Mouse (Mus musculus) CH12.LX (cell line): ENCODE data around the gene Traf1. TPM values are rescaled to one million over a fixed set of nuclear protein-coding genes. Genes with fewer than 3 reads are reported as not detected.

Experiments used
- DNase-seq: peaks from one replicate; pipeline ENCODE4 v3.0.0-alpha.2; 2013; ENCODE audit errors: extremely low read depth
- H3K27ac ChIP-seq: 2 replicates; pipeline ENCODE4 v1.5.1; 2012; ENCODE audit warnings: low read depth, mild to moderate bottlenecking, control low read depth, moderate library complexity; ENCODE audit not compliant: insufficient read depth
- H3K27me3 ChIP-seq: replicated peaks from 2 replicates; pipeline ENCODE3; 2012; ENCODE audit warnings: inconsistent platforms
- H3K36me3 ChIP-seq, 2 experiments: replicated peaks in 1 of 2; 2 replicates each; pipeline versions ENCODE3 to v1.6.1; 2012; ENCODE audit warnings: inconsistent platforms in 1 of 2, low read length in 1 of 2, mild to moderate bottlenecking in 1 of 2, mixed read lengths in 1 of 2, moderate library complexity in 1 of 2; ENCODE audit not compliant: control insufficient read depth in 1 of 2, insufficient read depth in 1 of 2
- H3K4me1 ChIP-seq, 2 experiments: 2 replicates each; pipeline ENCODE4 v1.6.1; 2012; ENCODE audit warnings: inconsistent platforms in 1 of 2, moderate library complexity in 1 of 2; ENCODE audit not compliant: insufficient read depth in 2 of 2, control insufficient read depth in 1 of 2
- H3K4me2 ChIP-seq: 2 replicates; pipeline ENCODE4 v1.6.1; 2012; ENCODE audit warnings: low read depth, mild to moderate bottlenecking, control low read depth; ENCODE audit not compliant: poor library complexity, insufficient read depth, severe bottlenecking
- H3K4me3 ChIP-seq, 3 experiments: fragments of 150-350 bp in 1 of 3; sonication (generic) in 1 of 3; replicated peaks in 1 of 3; 2 replicates each; pipeline versions ENCODE3 to v1.5.1; 2011 to 2012; ENCODE audit warnings: low read depth in 2 of 3, low read length in 2 of 3, mild to moderate bottlenecking in 2 of 3, moderate library complexity in 2 of 3, control low read depth in 1 of 3, improper control_type of control experiment in 1 of 3, inconsistent platforms in 1 of 3, mixed read lengths in 1 of 3; ENCODE audit not compliant: poor library complexity in 1 of 3
- H3K79me2 ChIP-seq: replicated peaks from 2 replicates; pipeline ENCODE4 v1.6.1; 2012; ENCODE audit warnings: mild to moderate bottlenecking, moderate library complexity; ENCODE audit not compliant: control insufficient read depth, poor library complexity, insufficient read depth, severe bottlenecking; ENCODE audit errors: extremely low read depth
- H3K9ac ChIP-seq: 2 replicates; pipeline ENCODE4 v1.6.1; 2012; ENCODE audit warnings: low read depth, mild to moderate bottlenecking, control low read depth, moderate library complexity; ENCODE audit not compliant: insufficient read depth
- H3K9me3 ChIP-seq: replicated peaks from 2 replicates; pipeline ENCODE3; 2012; ENCODE audit warnings: low read length, inconsistent platforms, mixed read lengths
- BHLHE40 ChIP-seq: IDR thresholded peaks from 2 replicates; pipeline ENCODE4 v1.6.1; 2011; ENCODE audit warnings: mild to moderate bottlenecking, low read depth, low read length, improper control_type of control experiment
- CHD1 ChIP-seq: IDR thresholded peaks from 2 replicates; pipeline ENCODE4 v1.6.1; 2012; ENCODE audit warnings: low read depth, low read length, improper control_type of control experiment, inconsistent platforms
- CHD2 ChIP-seq: IDR thresholded peaks from 2 replicates; pipeline ENCODE4 v1.6.1; 2011; ENCODE audit warnings: low read length, improper control_type of control experiment
- E2F4 ChIP-seq: IDR thresholded peaks from 2 replicates; pipeline ENCODE4 v1.6.1; 2011; ENCODE audit warnings: low read depth, low read length, improper control_type of control experiment; ENCODE audit not compliant: insufficient replicate concordance
- EP300 ChIP-seq: IDR thresholded peaks from 2 replicates; pipeline ENCODE4 v1.6.1; 2011; ENCODE audit warnings: low read length, improper control_type of control experiment
- ETS1 ChIP-seq: conservative IDR thresholded peaks from 2 replicates; pipeline ENCODE4 v1.6.1; 2012; ENCODE audit warnings: low read depth, mild to moderate bottlenecking, inconsistent platforms, low read length, improper control_type of control experiment, moderate library complexity
- IRF4 ChIP-seq: IDR thresholded peaks from 2 replicates; pipeline ENCODE4 v1.6.1; 2014; ENCODE audit warnings: low read depth, mild to moderate bottlenecking, inconsistent platforms, low read length, improper control_type of control experiment
- JUND ChIP-seq: conservative IDR thresholded peaks from 2 replicates; pipeline ENCODE4 v1.6.1; 2011; ENCODE audit warnings: low read depth, low read length, improper control_type of control experiment
- MAFK ChIP-seq: IDR thresholded peaks from 2 replicates; pipeline ENCODE4 v1.6.1; 2011; ENCODE audit warnings: low read length, improper control_type of control experiment; ENCODE audit not compliant: insufficient replicate concordance
- MAX ChIP-seq: IDR thresholded peaks from 2 replicates; pipeline ENCODE4 v1.6.1; 2011; ENCODE audit warnings: low read length, improper control_type of control experiment
- MAZ ChIP-seq: IDR thresholded peaks from 2 replicates; pipeline ENCODE4 v1.6.1; 2012; ENCODE audit warnings: low read depth, mild to moderate bottlenecking, inconsistent platforms, low read length, improper control_type of control experiment, moderate library complexity
- MEF2A ChIP-seq: IDR thresholded peaks from 2 replicates; pipeline ENCODE4 v1.6.1; 2014; ENCODE audit warnings: low read depth, mild to moderate bottlenecking, inconsistent platforms, low read length, improper control_type of control experiment, borderline replicate concordance
- PAX5 ChIP-seq: IDR thresholded peaks from 2 replicates; pipeline ENCODE4 v1.6.1; 2012; ENCODE audit warnings: low read length, inconsistent platforms, mixed read lengths
- POLR2A ChIP-seq: IDR thresholded peaks from 2 replicates; pipeline ENCODE4 v1.6.1; 2011; ENCODE audit warnings: low read depth, mild to moderate bottlenecking, improper control_type of control experiment, low read length
- POLR2AphosphoS2 ChIP-seq: IDR thresholded peaks from 2 replicates; pipeline ENCODE4 v1.6.1; 2011; ENCODE audit warnings: low read depth, low read length, improper control_type of control experiment
- RCOR1 ChIP-seq: conservative IDR thresholded peaks from 2 replicates; pipeline ENCODE4 v1.6.1; 2012; ENCODE audit warnings: low read depth, mild to moderate bottlenecking, inconsistent platforms, low read length, improper control_type of control experiment
- SIN3A ChIP-seq: IDR thresholded peaks from 2 replicates; pipeline ENCODE4 v1.6.1; 2012; ENCODE audit warnings: low read length, improper control_type of control experiment, inconsistent platforms
- SMC3 ChIP-seq: IDR thresholded peaks from 2 replicates; pipeline ENCODE4 v1.6.1; 2011; ENCODE audit warnings: low read depth, low read length, improper control_type of control experiment
- TCF12 ChIP-seq: IDR thresholded peaks from 2 replicates; pipeline ENCODE4 v1.6.1; 2014; ENCODE audit warnings: low read depth, mild to moderate bottlenecking, inconsistent platforms, low read length, improper control_type of control experiment
- UBTF ChIP-seq: IDR thresholded peaks from 2 replicates; pipeline ENCODE4 v1.6.1; 2012; ENCODE audit warnings: low read depth, mild to moderate bottlenecking, inconsistent platforms, low read length, improper control_type of control experiment, moderate library complexity
- USF1 ChIP-seq: IDR thresholded peaks from 2 replicates; pipeline ENCODE4 v1.6.1; 2014; ENCODE audit warnings: low read depth, mild to moderate bottlenecking, inconsistent platforms, low read length, improper control_type of control experiment
- ZC3H11A ChIP-seq: IDR thresholded peaks from 2 replicates; pipeline ENCODE4 v1.6.1; 2012; ENCODE audit warnings: low read depth, mild to moderate bottlenecking, inconsistent platforms, low read length, improper control_type of control experiment
- ZNF384 ChIP-seq: IDR thresholded peaks from 2 replicates; pipeline ENCODE4 v1.6.1; 2012; ENCODE audit warnings: low read depth, low read length, improper control_type of control experiment, inconsistent platforms
- dilution Hi-C: fragments of 300-500 bp; cut with MboI; formaldehyde crosslinking; loops from 2 replicates; pipeline ENCODE4 v1.14.3; 2020; ENCODE audit warnings: low sequenced_read_pairs; ENCODE audit not compliant: extremely low pct_unique_long_range_greater_than_20kb, extremely low pct_ligation_motif_present
- in situ Hi-C: fragments of 300-500 bp; cut with MboI; formaldehyde crosslinking; loops from 3 replicates; pipeline ENCODE4 v1.14.3; 2019; ENCODE audit warnings: low sequenced_read_pairs, low pct_ligation_motif_present, low pct_unique_long_range_greater_than_20kb, mixed read lengths
- polyA plus RNA-seq: library from polyadenylated mRNA; unstranded; fragments of >175 nt; gene quantifications from 2 replicates; pipeline ENCODE4 v1.2.1, GENCODE M21; 2012; ENCODE audit warnings: low read depth; ENCODE audit not compliant: insufficient read length
- total RNA-seq, 2 experiments: library from RNA; depleted of rRNA; stranded (reverse); fragments of 300-350 nt in 1 of 2; fragments of >200 nt in 1 of 2; gene quantifications; 2 replicates each; pipeline ENCODE4 v1.2.3; 2012 to 2014

The Traf1 gene
- total and polyA plus RNA-seq, 3 experiments = 47.9 to 151 (median 66.9) TPM

DNA sequence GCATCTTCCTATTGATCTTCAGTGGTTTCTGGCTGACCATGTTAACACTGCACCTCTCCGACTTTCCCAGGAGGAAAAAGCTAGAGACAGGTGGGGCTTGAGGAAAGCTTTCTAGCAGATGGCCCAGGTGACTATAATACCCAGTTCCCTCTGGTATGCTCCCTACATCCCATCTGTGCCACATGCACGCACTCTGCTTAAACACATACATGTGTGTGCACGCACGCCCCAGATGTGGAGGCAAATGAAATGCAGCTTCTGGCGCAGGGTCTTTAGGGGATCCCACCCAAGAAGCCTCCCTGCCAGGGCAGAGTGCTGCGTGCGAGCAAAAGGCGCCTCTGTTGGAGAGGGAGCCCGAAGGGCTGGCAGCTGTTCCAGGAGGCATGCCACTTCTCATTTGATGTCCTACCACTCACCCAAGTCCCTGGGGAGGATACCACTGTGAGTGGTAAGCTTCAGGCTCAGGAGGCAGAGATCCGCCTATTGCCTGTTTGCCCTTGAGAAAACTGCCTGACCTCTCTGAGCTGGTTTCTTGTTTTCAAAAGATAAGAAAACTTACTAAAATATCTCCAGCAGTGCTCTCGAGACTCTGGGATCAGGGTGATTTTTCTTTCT, 20.4 kb downstream of the Traf1 start:
- no peak for DNase-seq
- no peak for TF ChIP-seq MEF2A
- TF ChIP-seq CHD2 = no peak; the same call in 1 of the 2 replicates
- TF ChIP-seq ZC3H11A = no peak
- no peak; the same call in 1 of the 2 replicates for TF ChIP-seq POLR2AphosphoS2
- TF ChIP-seq UBTF = no peak
- no peak for TF ChIP-seq JUND
- in situ Hi-C loops = no loop called here

DNA sequence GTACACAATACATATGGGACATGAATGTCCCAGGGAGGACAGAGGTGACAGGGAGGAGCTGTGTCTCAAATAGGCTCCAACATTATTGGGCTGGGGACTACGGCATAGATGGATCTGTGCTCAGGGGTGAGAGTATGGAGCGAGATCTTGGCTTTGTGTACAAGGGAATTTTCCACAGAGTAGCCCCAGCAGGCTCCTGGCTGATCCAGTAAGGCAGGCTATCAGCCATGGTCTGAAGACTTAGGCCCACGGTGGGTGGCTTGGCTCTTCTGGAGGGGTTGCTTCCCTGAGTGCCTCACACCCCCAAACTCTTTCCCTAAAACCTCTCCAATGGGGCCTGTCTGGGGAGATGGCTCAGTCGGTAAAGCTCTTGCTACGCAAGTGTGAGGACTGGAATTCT, 21.3 kb downstream of the Traf1 start:
- TF ChIP-seq RCOR1 (no peak), POLR2A (peak; percentile 29; the same call in 1 of the 2 replicates), POLR2AphosphoS2 (peak; percentile 4; the same call in 1 of the 2 replicates)
- TF ChIP-seq, all 38 proteins: peak for 2
- dilution Hi-C loops (no loop called here), in situ Hi-C loops (no loop called here)
- Histone ChIP-seq H3K4me2 (no peak overlapping the region), H3K9me3 (no peaks in the 10 kb centered on the region), H3K27ac (no peak overlapping the region), H3K27me3 (no peaks in the 10 kb centered on the region), H3K4me3 (no peak overlapping the region), H3K9ac (no peak overlapping the region), H3K4me1 (peaks cover 33 to 57% of the 10 kb centered on the region in 2 experiments), H3K79me2 (no peaks in the 10 kb centered on the region), H3K36me3 (peaks cover 30 to 37% of the 10 kb centered on the region in 2 experiments)
- DNase-seq = no peak

More for the DNA sequence above, 20.4 kb downstream of the Traf1 start:
- H3K79me2 ChIP-seq = no peaks in the 10 kb centered on the region
- peaks cover 38 to 47% of the 10 kb centered on the region in 2 experiments for H3K36me3 ChIP-seq
- peaks cover 37 to 66% of the 10 kb centered on the region in 2 experiments for H3K4me1 ChIP-seq
- H3K9me3 ChIP-seq = no peaks in the 10 kb centered on the region
- H3K27me3 ChIP-seq = no peaks in the 10 kb centered on the region
- H3K4me3 ChIP-seq = no peak overlapping the region
- H3K9ac ChIP-seq = no peak overlapping the region
- H3K4me2 ChIP-seq = no peak overlapping the region
- H3K27ac ChIP-seq = no peak overlapping the region
- dilution Hi-C loops = no loop called here

GRCm38 (mm10) chr2:34938269-34939208, 23.0 kb downstream of the Traf1 start:
- dilution Hi-C loops (no loop called here), in situ Hi-C loops (no loop called here)
- H3K4me2 ChIP-seq = peak overlapping the region; percentile 35; the same call in 1 of the 2 replicates
- no peak overlapping the region for H3K27ac ChIP-seq
- peaks cover 15 to 22% of the 10 kb centered on the region in 2 experiments for H3K36me3 ChIP-seq
- H3K4me3 ChIP-seq = no peak overlapping the region
- H3K79me2 ChIP-seq = no peaks in the 10 kb centered on the region
- H3K9ac ChIP-seq = no peak overlapping the region
- DNase-seq = no peak
- peaks cover 25 to 43% of the 10 kb centered on the region in 2 experiments for H3K4me1 ChIP-seq
- H3K9me3 ChIP-seq = no peaks in the 10 kb centered on the region
- no peaks in the 10 kb centered on the region for H3K27me3 ChIP-seq
- TF ChIP-seq MAFK = peak; percentile 78
- TF ChIP-seq CHD1 = no peak
- no peak for TF ChIP-seq PAX5
- no peak for TF ChIP-seq ZC3H11A
- no peak for TF ChIP-seq SMC3
- peak; percentile 47; the same call in 1 of the 2 replicates for TF ChIP-seq MAX
- peak; percentile 50 for TF ChIP-seq EP300
- TF ChIP-seq SIN3A = no peak
- no peak for TF ChIP-seq E2F4
- TF ChIP-seq ETS1 = peak; percentile 50
- 0 out of 2 replicates have a peak, but pooled peaks have one; percentile 27 for TF ChIP-seq MAZ
- peak; percentile 78 for TF ChIP-seq BHLHE40
- TF ChIP-seq IRF4 = peak; percentile 19; the same call in 1 of the 2 replicates
- no peak for TF ChIP-seq ZNF384
- TF ChIP-seq TCF12 = no peak
- TF ChIP-seq USF1 = 0 out of 2 replicates have a peak, but pooled peaks have one; percentile 18
